Mouse (Mus musculus) thymus, adult 2 months (tissue): ENCODE results near the gene Irf9. TPM values are rescaled to one million over a fixed set of nuclear protein-coding genes. Genes with fewer than 3 reads are reported as not detected.

Source experiments
- DNase-seq: peaks from one replicate; pipeline ENCODE4 v3.0.0; 2021
- H3K27ac ChIP-seq: fragments of 200-500 bp; 2 replicates; pipeline ENCODE4 v1.5.1; 2012; ENCODE audit warnings: low read length, control low read depth; ENCODE audit not compliant: control insufficient read depth, insufficient read depth
- H3K27me3 ChIP-seq: fragments of 200-500 bp; 2 replicates; pipeline ENCODE4 v1.6.1; 2012; ENCODE audit warnings: mild to moderate bottlenecking, low read length, moderate library complexity, mixed read lengths; ENCODE audit not compliant: control insufficient read depth, insufficient read depth
- H3K36me3 ChIP-seq: fragments of 200-500 bp; 2 replicates; pipeline ENCODE4 v1.6.1; 2012; ENCODE audit warnings: mild to moderate bottlenecking, low read length, moderate library complexity; ENCODE audit not compliant: control insufficient read depth, insufficient read depth
- H3K4me1 ChIP-seq: fragments of 200-500 bp; replicated peaks from 2 replicates; pipeline ENCODE4 v1.6.1; 2012; ENCODE audit warnings: low read length; ENCODE audit not compliant: control insufficient read depth, insufficient read depth
- H3K4me3 ChIP-seq: fragments of 200-500 bp; 2 replicates; pipeline ENCODE4 v1.5.1; 2012; ENCODE audit warnings: mild to moderate bottlenecking, low read length, control low read depth, moderate library complexity; ENCODE audit not compliant: control insufficient read depth, insufficient read depth
- CTCF ChIP-seq: fragments of 200-500 bp; IDR thresholded peaks from 2 replicates; pipeline ENCODE4 v1.5.1; 2012; ENCODE audit warnings: mild to moderate bottlenecking, control low read depth, low read length, moderate library complexity, borderline replicate concordance; ENCODE audit not compliant: control insufficient read depth, poor library complexity, insufficient read depth; ENCODE audit errors: extremely low read depth
- POLR2A ChIP-seq: fragments of 200-500 bp; IDR thresholded peaks from 2 replicates; pipeline ENCODE4 v1.6.1; 2012; ENCODE audit warnings: mild to moderate bottlenecking, low read length, control low read depth, moderate library complexity; ENCODE audit not compliant: control insufficient read depth, poor library complexity, insufficient read depth; ENCODE audit errors: extremely low read depth
- WGBS: fragments of 180-500 bp; shearing (Covaris S2); methylation state at CpG from one replicate; pipeline ENCODE4 v1.1.7; 2018; 5-methylcytosine and 5-hydroxymethylcytosine counted together
- polyA plus RNA-seq: library from polyadenylated mRNA; depleted of rRNA; stranded (reverse); fragments of >200 nt; gene quantifications from 2 replicates; pipeline ENCODE4 v1.2.3, GENCODE M21; 2012

Irf9 gene
- polyA plus RNA-seq, 1 experiment = 162 TPM

GRCm38 (mm10) chr14:55596036-55596690 is 7.2 kb upstream of the Irf9 start:
- WGBS = 96% methylated on average over 13 of the region's 13 CpGs
- Histone ChIP-seq H3K4me1 (peaks cover 8% of the 10 kb centered on the region), H3K27me3 (no peaks in the 10 kb centered on the region), H3K27ac (no peak overlapping the region), H3K4me3 (no peak overlapping the region), H3K36me3 (peaks cover 45% of the 10 kb centered on the region)
- no peak for DNase-seq
- TF ChIP-seq CTCF = no peak
- TF ChIP-seq POLR2A = no peak

- TF ChIP-seq CTCF = no peak
- no peak for TF ChIP-seq POLR2A
- DNase-seq = no peak
- peaks cover 53% of the 10 kb centered on the region for H3K36me3 ChIP-seq
- peaks cover 14% of the 10 kb centered on the region for H3K4me1 ChIP-seq
- H3K27ac ChIP-seq = no peak overlapping the region
- no peaks in the 10 kb centered on the region for H3K27me3 ChIP-seq
- 97% methylated on average over 21 of the region's 21 CpGs for WGBS
- H3K4me3 ChIP-seq = no peak overlapping the region
Measured at GRCm38 (mm10) chr14:55598521-55599390, 4.6 kb upstream of the Irf9 start.

GRCm38 (mm10) chr14:55603633-55604576 is 534 bp downstream of the Irf9 start:
- peaks cover 31% of the 10 kb centered on the region for H3K4me1 ChIP-seq
- TF ChIP-seq CTCF (peak; percentile 77; the same call in 1 of the 2 replicates), POLR2A (0 out of 2 replicates have a peak, but pooled peaks have one; percentile 42)
- DNase-seq = peak; percentile 97
- peaks cover 49% of the 10 kb centered on the region for H3K36me3 ChIP-seq
- no peaks in the 10 kb centered on the region for H3K27me3 ChIP-seq
- H3K27ac ChIP-seq = peak overlapping the region; percentile 92
- WGBS = 2% methylated on average over 19 of the region's 19 CpGs
- H3K4me3 ChIP-seq = peak overlapping the region; percentile 64

- H3K27ac ChIP-seq = peak overlapping the region; percentile 92
- TF ChIP-seq CTCF = no peak
- TF ChIP-seq POLR2A = no peak
- DNase-seq = no peak
- H3K4me3 ChIP-seq = peak overlapping the region; percentile 45
- peaks cover 31% of the 10 kb centered on the region for H3K4me1 ChIP-seq
- peaks cover 53% of the 10 kb centered on the region for H3K36me3 ChIP-seq
- H3K27me3 ChIP-seq = no peaks in the 10 kb centered on the region
- 50% methylated on average over 11 of the region's 11 CpGs for WGBS
Measured at GRCm38 (mm10) chr14:55604823-55605222, 1.5 kb downstream of the Irf9 start.

GRCm38 (mm10) chr14:55605743-55606459 is 2.5 kb downstream of the Irf9 start:
- TF ChIP-seq POLR2A (no peak), CTCF (no peak)
- Histone ChIP-seq H3K27ac (no peak overlapping the region), H3K4me3 (no peak overlapping the region), H3K27me3 (no peaks in the 10 kb centered on the region), H3K4me1 (peaks cover 31% of the 10 kb centered on the region), H3K36me3 (peaks cover 45% of the 10 kb centered on the region)
- WGBS = 96% methylated on average over 16 of the region's 16 CpGs
- no peak for DNase-seq

- Histone ChIP-seq H3K27ac (no peak overlapping the region), H3K4me3 (no peak overlapping the region), H3K27me3 (no peaks in the 10 kb centered on the region), H3K4me1 (peaks cover 21% of the 10 kb centered on the region), H3K36me3 (peaks cover 35% of the 10 kb centered on the region)
- WGBS = over 99% methylated on average over 6 of the region's 6 CpGs
- DNase-seq = no peak
- no peak for TF ChIP-seq CTCF
- no peak for TF ChIP-seq POLR2A
Measured at GRCm38 (mm10) chr14:55608339-55608738, 5.0 kb downstream of the Irf9 start.
